Mouse (Mus musculus) right cerebral cortex, adult 2 months (tissue): ENCODE measurements around the gene Sp3.
A peak's percentile ranks its signal among the peaks of the same experiment; 100 is the strongest.
"Not testable (repeated sequence)": the region's sequence is repeated elsewhere in the genome, so short reads cannot be mapped to it uniquely, and the experiment has no call there.

ENCODE experiments used
- DNase-seq, 2 experiments: peaks; one replicate each; pipeline ENCODE4 v3.0.0; 2021 to 2022; ENCODE audit warnings: low spot score in 2 of 2

Sp3 gene

GRCm38 (mm10) chr2:72980337-72981074, at the start of gene Sp3:
Gene Sp3 (minus strand): TSS chr2:72980446.
- DNase-seq: peak; percentile 95 to 97

GRCm38 (mm10) chr2:73029846-73030245, 49.6 kb upstream of the Sp3 start:
- DNase-seq: no peak

DNA sequence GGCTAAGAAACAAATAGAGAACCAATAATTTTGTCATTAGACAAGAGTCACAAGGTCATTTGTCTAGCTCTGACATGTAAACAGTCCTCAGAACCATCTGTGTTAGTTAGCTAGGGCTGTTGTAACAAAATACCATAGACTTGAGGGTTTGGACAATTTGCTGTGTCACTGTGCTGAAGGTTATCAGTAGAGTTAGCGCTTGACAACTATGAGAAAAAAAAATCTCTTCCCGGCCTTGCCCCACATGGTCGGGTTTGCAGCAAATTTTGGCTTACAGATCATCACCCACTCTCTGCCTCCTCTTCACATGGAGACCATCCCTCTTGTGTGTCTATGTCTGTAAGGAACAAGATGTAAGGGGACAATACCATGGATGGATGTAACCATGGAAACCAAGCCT, 47.8 kb upstream of the Sp3 start:
- DNase-seq: no peak

DNA sequence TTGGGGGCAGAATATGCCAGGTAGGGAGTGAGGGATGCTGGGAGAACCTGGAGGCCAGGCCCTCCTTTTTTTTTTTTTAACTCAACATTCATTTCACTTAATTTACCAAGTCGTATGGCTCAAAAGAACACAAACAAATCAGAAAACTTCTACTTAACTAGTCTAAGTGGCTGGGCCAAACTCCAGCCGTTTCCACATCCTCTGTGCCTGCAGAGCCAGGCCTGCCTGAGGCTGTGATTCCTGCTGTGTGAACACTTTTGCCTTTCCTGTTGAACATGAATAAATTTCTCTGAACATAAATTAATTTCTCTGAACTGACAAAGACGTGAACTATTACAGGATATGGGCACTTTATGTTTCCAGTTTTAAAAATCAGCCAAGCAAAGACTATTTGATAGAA, 46.9 kb upstream of the Sp3 start:
- DNase-seq: no peak

DNA sequence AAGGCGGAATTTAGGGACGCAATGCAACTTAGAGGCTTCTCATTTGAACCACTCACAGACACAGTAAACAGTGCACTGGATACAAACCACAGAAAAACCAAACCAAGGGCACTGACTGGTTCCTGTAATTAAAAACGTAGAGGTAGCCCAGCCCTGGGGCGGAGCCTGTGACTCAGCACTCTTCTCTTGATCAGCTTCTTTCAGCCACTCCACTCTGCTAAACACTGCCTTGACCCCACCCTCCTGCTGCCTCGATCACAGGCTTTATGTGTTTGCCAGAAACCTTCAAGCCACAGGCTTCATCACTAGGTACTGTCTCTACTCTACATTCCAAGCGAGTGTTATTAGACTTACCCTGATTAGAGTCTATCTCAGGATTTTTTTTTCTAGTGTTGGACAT, 43.6 kb upstream of the Sp3 start:
- DNase-seq: no peak

DNA sequence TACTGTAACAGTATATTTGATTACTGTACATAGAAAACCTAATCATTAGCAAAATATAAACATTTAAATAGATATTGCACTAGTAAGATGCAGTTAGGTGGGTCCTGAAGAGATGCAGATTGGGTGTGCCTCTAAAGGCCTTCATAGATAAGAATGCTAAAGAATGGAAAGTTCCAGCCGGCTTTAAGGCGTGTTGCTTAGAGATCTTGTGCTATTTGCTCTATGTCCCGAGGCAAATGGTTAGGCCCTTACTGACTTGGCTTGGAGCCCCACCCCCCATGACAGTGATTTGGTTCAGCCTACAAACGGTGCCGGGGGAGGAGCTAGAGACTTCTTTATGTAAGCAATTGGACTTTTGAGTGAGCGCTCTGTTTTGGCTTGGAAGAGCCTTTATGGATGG, 40.8 kb upstream of the Sp3 start:
- no peak for DNase-seq

GRCm38 (mm10) chr2:73019371-73020146, 39.3 kb upstream of the Sp3 start:
- DNase-seq: peak; percentile 57 to 74

GRCm38 (mm10) chr2:73014063-73014462, 33.8 kb upstream of the Sp3 start:
- not testable (repeated sequence) for DNase-seq

DNA sequence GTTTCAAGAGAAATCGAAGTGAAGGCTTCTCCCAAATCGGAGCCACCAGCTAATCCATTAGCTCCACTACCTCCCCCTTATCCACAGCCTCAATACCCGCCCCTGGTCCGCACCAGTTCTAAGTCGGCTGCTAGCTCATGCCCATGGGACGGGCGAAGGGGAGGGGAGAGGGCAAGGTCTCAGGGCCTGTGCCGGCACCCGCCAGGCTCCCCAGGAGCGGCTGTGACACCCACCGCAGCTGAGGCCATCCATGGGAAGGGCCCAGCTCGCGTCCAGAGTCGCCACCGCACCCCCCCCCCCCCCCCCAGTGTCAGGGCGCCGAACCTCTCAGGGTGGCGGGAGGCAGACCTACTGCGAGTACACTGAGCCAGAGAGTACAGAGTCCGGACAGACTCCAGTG, 32.4 kb upstream of the Sp3 start:
- DNase-seq: no peak

DNA sequence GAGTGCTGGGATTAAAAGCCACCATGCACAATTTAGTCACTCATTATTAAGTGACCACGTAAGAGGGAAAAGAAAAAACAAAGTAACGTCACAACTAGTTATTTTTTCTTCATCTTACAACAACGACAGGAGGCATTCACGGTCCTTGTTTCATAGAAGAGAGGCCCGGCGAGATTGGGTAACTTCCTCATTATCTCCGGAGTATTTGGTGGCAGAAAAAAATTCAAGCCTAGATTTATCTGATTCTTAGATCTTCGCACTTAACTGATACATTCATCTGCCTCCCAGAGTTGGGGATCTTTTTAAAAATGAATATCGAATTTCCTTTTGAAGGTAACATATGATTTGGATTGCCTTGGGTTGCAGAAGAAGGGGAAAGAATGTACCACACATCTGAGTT, 27.2 kb upstream of the Sp3 start:
- DNase-seq: no peak

GRCm38 (mm10) chr2:73005611-73006515, 25.6 kb upstream of the Sp3 start:
- DNase-seq: no peak

DNA sequence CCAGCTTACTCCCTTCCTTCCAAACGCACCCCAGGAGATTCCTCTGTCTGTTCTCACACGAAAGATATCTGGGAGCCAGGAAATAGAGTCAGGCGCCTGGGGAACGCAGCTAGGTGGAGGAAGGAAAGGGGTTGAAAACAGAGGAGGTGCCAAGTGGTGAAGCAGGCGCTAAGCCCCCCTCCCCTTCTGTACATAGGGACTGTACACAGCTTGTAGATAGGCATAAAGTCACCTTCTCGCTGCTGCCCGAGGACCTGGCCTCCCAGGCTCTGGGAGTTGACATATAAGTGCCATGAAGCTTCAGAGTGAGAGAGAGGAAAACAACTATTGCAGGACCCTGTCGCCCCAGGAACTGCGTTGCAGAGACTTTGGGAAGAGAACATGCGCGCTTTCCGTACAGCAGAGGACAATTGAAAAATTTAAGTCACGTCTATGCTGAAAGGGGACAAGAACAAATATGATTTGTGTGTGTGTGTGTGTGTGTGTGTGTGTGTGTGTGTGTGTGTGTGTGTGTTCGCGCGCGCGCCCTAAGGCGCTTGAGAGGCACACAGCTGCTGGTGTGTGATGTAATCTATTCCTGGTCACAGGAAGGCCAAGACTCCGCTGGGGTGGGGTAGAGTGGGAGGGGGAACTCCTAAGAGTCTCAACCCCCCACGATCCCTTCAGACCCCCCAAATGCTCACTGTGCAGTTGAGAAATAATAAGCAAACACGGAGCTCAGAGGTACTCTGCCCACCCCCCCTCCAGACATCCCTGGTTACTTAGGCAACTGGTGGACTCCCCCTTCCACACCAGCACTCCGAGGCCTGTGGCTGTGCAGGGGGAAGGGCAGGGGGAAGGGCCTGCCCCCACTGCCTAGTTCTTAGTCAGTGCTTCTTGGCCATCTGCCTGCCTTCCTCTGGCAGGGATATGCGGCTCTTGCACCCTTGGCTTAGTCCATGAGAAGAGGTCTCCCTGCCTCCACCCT, 23.8 kb upstream of the Sp3 start:
- DNase-seq: peak in 1 of 2 experiments; percentile 30

- DNase-seq: no peak
Observed at GRCm38 (mm10) chr2:73003049-73003448, 22.8 kb upstream of the Sp3 start.

GRCm38 (mm10) chr2:73002451-73002850, 22.2 kb upstream of the Sp3 start:
- DNase-seq: no peak

GRCm38 (mm10) chr2:73001994-73002393, 21.7 kb upstream of the Sp3 start:
- no peak for DNase-seq

- no peak for DNase-seq
Observed at GRCm38 (mm10) chr2:73000194-73000593, 19.9 kb upstream of the Sp3 start.

DNA sequence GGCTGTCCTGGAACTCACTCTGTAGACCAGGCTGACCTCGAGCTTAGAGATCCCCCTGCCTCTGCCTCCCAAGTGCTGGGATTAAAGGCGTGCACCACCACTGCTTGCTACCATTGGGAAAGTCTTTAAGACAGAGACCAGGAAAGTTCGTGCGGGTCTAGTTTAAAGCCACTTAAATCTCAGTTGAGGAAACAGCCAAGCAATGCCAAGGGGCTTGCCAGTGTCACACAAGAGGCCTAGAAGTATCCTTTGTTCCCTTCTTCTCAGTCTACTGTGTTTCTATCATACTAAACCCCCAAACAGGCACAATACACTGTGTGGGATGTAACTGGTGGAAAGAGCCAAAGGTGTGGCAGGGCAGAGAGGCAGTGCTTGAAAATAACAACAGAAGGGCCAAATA, 17.3 kb upstream of the Sp3 start:
- no peak for DNase-seq

GRCm38 (mm10) chr2:72996808-72997378, 16.6 kb upstream of the Sp3 start:
- DNase-seq: no peak

- peak; percentile 66 to 79 for DNase-seq
Observed at GRCm38 (mm10) chr2:72995346-72996097, 15.3 kb upstream of the Sp3 start.

GRCm38 (mm10) chr2:72994165-72994564, 13.9 kb upstream of the Sp3 start:
- DNase-seq: no peak
